Mouse (Mus musculus) CD4-positive helper T cell, adult 2 months (primary cell): ENCODE measurements around the gene Uri1.

Experiments
- DNase-seq: peaks from one replicate; pipeline ENCODE4 v3.0.0-alpha.2; 2012; ENCODE audit warnings: low read depth, missing footprints, low spot score

Gene Uri1

DNA sequence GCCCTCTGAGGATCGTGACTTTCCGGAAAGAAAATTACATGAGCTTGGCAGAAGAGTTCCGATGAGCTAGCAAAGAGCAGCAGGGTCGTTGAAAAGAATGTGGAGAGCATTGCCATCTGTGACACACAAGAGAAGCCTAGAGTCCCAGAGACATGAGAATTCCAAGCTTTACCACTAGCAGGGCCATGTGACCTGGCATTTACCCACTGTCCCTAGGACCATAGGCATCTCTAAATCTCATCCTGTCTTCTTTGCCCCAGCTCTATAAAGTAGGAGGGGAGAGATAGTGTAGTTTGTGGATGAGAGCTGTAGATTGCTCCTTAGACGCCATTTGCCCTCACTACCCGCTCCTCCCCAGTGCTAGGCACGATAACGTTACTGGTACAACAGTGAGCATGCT, at the start of gene Uri1:
TSS of gene Uri1 (minus strand) at position 101 of the 400 bp plus-strand sequence.
- DNase-seq, result no peak

DNA sequence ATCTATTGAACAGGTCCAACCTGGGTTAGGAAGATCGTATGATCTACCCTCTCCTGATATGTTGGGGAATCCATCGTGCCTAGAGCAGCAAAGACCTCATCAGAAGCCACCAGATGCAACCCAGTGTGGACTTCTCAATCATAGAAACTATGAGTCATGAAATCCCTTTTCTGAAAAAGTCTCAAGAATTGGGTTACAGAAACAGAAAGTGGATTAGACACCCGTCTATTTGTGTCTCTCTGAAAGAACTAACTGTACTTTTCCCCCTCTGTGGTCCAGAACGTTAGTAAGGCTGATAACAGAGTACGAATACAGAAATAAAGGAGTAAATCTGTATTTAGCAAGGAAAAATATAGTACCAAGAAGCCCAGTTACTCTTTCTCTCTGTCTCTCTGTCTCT, 47.7 kb upstream of the Uri1 start:
- DNase-seq, result no peak

DNA sequence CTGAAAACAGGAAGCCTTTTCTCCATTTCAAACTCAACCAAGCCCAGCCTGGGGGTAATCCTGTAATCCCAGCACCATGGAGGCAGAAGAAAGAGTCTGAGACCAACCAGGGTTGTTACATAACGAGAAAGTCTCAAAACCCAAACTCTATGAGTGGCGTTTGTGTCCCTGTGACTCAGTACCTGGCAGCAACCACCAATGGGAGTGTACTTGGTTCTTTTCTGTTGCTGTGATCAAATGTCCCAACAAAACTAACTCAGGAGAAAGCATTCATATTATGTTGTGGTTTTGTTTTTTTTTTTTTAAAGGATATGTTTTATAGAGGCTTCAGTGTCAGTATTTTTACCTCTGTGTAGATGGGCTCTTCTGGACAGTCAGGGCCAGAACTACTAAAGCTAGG, 47.3 kb upstream of the Uri1 start:
- DNase-seq, result no peak

DNA sequence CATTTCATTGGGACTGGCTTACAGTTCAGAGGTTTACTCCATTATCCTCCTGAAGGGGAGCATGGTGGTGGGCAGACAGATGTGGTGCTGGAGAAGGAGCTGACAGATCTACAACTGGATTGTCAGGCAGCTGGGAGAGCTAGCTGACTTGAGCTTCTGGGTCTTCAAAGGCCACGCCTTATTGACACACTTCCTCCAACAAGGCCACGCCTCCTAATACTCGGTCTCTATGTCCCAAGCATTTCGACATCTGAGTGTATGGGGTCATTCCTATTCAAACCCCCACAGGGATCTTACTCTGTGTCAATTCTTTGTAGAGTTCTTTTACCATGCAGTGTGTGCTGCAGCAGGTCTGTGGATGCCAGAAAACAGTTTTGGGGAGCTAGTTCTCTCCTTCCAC, 41.1 kb upstream of the Uri1 start:
- no peak for DNase-seq

DNA sequence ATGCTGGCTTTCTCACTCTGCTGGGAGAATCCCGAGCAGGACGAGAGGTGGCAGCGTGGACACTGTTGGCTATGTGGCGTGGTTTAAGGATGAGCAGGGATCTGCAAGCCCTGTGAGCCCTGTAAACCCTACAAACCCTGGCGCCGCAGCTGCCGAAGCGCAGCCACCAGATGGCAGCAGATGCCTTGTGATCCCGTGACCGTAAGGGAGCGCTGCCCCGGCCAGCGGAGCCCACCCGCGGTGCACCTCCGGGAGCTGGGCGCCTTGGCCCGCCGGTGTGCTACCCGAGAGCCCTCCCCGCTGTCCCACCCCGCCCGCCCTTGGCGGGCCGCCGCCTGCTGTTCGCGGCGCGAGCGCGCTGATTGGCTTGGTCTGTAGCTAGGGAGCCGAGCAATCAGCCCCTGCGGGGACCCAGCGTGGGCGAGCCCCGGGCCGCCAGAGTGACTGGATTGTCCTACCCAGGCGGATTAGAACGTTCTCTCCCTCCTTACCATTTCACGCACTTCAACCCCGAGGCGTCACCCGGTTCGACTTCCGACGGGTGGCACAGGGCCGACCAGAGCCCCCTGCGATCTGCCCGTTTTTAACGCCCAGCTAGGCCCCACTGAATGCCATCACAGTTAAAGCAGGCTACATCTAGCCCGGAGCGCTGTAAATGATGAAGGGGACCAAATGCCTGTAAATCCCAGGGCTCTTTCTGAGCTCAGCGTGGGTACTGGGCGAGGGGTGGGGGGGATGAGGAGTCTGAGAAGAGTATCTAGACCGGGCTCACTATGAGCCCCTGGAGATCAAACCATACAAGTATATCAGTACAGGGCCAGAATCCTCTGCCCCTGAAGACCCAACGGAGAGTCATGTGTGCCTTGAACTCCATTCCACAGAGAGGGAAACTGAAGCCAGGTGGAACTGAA, 38.0 kb upstream of the Uri1 start:
- peak; percentile 85 for DNase-seq

DNA sequence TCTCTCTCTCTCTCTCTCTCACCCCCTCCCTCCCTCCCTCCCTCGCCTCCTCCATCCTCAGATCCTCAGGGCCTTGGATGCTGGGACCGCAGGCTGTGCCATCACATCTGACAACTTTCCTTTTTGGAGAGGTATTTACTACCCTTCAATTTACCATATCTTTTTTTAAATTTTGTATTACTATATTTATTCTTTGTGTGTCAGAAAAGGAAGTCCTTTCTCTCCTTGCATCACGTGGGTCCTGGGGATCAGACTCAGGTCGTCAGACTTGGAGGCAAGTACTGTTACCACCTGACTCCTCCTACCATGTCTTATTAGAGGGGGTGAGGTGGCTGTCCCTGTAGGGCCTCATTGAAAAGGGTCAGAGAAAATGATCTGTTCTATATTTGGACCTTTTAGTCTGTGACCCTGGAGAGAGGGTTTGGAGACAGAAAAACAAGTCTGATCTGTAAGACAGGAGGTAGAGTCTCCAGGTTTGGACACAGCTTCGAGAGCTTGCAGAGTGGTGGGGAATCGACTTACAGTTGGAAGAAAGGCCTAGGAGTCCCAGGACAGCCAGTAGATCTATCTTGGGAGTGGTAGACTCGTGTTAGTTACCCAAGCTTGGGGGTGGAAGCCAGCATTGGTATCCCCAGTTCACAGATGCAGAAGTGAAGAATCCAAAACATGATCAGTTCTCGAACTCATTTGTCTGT, 36.4 kb upstream of the Uri1 start:
- DNase-seq, result no peak

DNA sequence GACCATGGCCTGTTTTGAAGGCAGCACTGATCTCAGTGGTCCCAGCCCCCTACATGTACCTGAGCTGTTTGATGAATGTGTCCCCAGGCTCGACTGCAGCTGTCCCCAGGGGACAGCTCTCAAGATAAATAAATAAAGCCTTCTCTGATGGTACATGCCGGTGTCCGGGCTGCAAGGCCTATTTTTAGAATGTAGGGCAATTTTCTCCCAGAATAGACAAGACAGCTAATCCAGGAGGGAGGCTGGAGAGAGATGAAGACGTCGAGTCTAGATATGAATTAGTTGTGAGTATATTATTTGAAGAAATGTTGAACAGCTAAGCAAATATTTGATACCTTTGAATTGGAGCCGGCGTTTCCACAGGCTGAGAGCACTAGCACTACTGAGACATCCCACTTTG, 35.7 kb upstream of the Uri1 start:
- no peak for DNase-seq

DNA sequence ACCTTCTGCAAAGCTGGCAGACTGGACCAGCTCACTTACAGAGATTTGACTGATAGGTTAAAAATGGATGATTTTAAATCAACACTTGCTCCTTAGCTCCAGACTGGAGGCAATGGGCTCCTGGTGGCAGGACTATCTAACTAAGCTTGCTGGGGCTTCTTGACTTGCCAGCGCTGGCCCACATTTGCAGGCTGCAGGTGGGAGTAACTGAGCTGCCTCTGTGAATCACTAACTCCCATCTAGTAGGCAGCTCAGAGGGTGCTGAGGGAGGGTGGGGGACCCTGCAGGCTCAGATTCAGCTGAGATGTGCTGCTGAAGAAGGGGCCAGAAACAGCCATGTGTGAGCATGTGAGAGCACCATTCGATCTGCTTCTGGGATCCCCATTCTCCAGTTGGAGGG, 32.6 kb upstream of the Uri1 start:
- no peak for DNase-seq

DNA sequence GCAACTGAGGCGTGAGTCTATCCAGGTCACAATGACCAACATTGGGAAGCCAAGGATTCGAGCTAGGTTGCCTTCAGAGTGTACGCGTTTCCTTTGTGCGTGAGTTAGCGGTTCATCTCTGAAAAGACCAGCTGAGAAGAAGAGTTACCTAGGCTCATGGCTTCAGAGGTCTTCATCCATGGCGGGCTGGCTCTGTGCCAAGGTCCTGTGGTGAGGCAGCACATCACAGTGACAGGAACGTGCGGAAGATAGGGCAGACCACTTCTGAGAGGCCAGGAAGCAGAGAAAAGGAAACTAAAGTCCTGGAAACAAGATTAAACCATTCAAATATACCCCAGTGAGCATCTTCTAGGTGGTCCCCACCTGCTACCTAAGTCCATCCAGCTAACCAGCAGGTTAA, 30.9 kb upstream of the Uri1 start:
- DNase-seq, result no peak

DNA sequence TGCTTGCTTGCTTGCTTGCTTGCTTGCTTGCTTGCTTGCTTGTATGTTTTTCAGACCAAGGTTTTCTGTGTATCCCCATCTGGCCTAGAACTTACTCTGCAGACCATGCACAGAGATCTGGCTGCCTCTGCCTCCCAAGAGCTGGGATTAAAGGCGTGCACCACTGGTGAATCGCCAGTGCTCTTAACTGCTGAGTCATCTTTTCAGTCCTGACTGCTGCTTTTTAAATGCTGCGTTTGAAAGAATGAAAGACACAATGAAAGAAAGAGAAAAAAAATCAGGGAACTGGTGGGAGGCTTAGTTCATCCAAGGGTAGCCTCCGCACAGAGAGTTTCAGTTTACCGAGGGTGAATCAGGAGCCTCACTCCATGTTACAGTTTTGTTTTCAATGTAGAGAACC, 23.9 kb upstream of the Uri1 start:
- DNase-seq, result no peak

DNA sequence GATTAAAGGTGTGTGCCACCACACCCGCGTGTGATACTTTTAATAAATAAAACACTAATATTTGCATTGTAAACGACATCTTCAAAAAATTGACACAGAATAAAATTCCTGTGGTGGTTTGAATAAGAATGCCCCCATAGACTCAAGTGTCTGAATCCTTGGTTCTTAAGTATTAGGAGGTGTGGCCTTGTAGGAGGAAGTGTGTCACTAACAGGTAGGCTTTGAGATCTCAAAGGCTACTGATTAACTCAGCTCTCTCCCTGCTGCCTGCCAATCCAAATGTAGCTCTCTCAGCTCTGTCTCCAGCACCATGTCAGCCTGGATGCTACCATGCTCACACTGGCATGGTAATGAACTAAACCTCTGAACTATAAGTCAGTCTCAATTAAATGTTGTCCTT, 17.9 kb upstream of the Uri1 start:
- DNase-seq, result no peak

DNA sequence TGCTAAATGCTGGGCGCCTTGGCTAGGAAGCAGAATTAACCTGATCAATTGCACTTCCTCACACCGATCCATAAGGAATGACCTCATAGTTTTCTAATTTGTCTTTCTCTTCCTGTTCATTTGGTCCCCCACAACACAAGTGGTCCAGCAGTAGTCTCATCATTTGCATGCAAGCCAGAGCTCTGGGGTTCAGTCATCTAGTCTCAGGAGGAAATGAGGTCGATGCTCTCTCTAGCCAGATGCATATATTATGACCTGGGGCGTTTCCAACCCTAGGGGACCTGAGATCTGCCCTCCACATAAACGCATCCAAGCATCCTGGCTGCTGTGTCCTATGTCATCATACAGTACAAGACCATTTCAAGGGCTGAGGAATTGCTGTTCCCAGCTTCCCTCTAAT, 14.2 kb upstream of the Uri1 start:
- DNase-seq, result no peak

DNA sequence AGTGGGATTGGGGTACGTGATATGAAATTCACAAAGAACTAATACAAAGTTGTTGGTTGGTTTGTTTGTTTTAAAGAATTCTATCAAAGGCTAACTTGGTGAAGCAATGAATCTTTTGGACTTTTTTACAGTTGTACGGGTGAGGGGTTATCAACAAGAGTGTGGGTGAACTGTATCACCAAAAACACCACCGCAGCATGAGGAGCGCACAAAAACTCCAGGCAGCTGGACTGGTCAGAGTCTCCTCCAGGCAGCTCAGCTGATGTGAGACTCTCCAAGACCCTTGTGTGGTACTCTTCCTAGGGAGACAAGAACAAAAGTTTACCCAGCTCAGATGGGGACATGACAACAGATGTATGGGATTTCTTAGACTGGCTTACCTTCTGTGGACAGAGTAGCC, 7.8 kb upstream of the Uri1 start:
- no peak for DNase-seq

DNA sequence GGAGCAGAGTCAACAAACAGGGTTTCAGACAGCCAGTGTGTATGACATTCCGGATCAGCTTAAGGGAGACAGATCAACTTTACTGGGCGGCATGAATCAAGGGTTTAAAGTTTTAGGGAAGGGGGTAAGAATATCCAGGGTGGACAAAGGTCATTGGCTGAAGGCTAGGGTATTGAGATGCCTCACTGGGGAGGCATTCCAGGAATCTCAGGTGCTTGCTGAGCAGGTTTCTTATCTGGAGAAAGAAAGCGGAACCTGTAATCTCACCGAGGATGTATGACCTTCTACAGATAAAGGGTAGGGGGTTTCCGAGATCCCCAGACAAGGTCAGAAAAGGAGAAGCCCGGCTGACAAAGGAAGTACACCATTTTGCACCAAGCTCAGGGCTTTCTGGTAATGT, 7.3 kb upstream of the Uri1 start:
- no peak for DNase-seq

DNA sequence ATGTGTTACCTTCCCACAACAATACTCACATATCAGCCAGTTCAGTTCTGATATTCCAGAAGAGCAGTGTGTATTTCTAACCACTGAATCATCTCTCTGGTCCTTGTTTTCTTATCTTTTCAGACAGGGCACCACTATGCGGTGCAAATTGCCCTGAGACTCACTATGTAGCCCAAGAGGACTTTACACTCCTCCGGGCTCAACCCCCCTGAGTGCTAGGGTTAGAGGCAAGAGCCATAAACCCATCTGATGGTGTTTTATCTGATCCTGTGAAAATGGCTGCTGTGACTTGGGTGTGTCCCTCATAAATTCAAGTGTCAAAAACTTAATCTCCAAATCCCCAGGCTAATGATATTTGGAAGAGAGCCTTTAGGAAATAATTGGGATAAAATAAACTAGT, 6.6 kb upstream of the Uri1 start:
- no peak for DNase-seq

DNA sequence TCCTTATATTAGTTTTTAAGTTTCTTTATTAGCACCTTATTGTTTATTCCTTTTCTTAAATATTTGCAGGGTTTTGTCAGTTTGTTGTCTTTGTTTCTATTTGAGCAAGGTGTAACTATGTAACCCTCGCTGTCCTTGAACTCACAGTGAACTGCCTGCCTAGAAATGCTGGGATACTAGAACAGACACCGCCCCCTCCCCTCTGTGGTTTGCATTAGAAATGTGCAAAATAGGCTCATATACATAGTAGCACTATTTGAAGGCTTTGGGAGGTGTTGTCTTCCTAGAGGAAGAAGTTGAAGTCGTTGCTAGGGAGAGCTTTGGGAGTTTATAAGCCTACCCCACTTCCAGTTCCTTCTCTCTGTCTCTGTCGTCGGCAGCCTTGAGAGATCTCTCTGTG, 5.7 kb upstream of the Uri1 start:
- no peak for DNase-seq

DNA sequence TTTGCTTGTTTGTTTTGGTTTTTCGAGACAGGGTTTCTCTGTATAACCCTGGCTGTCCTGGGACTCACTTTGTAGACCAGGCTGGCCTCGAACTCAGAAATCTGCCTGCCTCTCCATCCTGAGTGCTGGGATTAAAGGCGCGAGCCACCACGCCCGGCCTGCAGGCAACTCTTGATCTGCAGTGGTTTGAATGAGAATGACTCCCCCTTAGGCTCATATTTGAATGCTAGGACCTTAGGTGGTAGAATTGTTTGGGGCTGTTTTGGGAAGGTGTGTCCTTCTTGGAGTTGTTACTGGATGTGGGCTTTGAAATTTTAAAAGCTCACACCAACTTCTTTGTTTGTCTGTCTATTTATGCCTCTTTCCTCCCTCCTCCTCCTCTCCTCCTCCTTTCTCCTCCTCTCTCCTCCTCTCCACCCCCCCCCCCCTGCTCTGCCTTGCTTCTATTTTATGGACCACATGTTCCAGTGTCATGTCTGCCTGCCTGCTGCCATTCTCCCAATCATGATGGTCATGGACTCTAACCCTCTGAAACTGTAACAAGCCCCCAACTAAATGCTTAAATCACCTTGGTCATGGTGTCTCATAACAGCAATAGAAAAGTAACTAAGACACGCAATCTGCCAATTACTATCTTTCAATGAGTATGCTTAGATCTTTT, 4.7 kb upstream of the Uri1 start:
- DNase-seq, result no peak

DNA sequence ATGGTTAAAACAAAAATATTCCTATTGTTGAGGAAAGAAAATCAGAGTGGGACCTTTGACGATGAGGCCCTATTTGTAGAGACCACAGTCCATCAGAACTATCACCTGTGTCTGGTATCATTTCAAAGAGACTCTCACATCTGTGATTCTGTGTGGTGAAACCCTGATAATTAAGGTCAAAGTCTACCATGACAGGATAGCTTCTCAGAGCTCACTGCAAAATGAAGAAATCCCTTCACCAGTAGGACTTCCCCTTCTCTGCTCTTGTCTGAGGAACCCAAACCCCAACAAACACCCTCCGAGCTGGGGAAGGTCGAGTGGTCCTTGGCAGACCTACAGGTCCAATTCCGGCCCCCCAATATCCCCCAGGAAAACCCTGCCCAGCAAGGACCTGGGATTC, 1.5 kb upstream of the Uri1 start:
- DNase-seq, result no peak

DNA sequence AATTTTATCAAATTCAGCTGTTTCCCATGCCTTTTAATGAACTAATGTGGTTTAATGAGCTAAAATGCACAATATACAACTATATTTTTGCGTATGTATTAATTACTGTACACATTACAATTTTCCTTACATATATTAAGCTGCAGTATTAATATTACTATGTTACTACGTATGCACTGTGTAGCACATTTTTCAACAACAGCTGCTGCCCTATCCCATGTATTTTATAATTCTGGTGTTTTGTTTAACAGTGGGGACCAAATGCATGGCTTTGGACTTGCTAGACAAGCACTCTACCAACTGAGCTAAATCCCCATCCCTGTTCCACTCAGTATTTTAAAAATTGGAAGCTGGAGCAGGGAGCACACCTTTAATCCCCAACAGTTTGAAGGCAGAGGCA, 3.6 kb downstream of the Uri1 start:
- no peak for DNase-seq

DNA sequence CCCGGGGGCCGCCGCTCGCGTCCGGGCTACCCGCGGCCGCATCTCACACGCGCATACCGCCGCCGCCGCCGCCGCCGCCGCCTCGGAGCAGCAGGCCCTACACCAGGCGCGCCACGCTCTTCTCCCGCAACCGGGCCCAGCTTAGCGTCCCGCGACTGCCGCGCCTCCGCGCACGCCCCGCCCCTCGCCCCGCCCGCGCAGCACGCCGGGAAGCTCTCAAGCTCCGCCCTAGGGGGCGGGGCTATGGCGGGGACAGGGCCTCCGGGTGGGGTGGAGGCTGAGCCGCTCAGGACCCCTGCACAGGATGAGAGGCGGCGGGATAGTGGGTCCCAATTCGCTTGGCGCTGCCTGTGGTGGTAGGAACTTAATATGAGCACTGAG, 4.0 kb downstream of the Uri1 start:
- DNase-seq, result peak; percentile 92

DNA sequence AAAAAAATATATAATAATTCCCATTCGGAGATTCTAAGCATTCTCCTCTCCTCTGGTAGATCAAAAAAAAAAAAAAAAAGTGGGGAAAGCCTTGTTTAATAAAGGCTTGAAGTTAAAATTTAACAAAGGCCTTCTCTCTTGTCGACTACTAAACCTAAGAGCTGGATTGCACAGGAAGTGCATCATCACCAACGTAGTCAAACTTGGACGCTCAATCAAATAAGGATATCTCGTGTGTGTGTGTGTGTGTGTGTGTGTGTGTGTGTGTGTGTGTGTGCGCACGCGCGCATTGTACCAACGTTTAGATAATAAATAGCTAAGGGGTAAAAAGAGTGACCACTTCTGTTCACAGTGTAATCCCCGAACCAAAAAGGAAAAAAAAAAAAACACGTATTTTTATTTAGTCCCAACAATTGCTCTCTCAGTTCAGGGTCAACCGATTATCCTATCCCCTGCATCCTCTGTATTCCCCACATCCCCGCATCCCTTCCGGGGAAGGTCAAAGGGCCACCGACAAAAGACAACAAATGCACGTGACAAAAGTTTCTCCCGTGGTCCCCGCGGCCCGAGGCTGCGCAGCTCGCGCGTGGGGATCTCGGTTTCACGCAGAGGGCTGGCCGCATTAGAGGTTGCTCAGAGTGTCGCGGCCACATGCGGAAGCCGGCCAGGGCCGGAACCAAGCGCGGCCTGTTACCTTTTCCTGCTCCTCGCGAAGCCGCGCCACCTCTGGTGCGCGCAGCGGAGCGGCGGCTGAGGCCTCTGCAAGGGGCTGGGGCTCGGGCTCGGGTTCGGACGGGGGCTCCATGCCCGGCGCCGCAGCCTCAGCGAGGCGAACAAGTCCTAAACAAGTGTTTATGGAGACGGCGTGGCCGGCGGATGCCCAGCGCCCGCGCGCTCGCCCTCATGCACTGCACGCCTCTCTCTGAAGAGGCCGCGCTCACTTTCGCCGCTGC, 4.7 kb downstream of the Uri1 start:
- peak; percentile 90 for DNase-seq

DNA sequence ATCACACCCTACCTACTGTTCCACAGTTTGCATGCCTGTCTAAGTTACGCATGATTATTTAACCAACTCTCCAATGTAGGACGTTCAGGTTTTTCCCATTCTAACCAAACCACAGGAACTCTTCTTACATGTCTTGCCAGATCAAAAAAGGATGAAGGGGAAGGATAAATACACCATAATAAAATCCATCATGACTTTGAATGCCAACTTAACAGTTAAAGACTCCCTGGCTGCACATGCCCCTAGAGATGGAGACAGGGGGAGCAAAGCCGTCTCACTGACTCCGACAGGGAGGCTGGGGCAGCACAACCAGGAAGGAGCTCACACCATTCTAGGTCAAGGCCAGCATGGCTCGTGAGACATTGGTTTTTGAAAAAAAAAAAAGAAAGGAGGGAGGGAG, 8.0 kb downstream of the Uri1 start:
- no peak for DNase-seq
